Mouse (Mus musculus): ENCODE measurements around the gene Phgdh. TPM values are rescaled to one million over a fixed set of nuclear protein-coding genes. Genes with fewer than 3 reads are reported as not detected.
A peak's percentile ranks its signal among the peaks of the same experiment; 100 is the strongest.

Phgdh gene
- polyA plus RNA-seq, 1 experiment = 849 TPM

- Histone ChIP-seq H3ac (ENCODE audit: control insufficient read depth, insufficient read length) (peak overlapping the region; percentile 45), H3K36me3 (ENCODE audit: control insufficient read depth, insufficient read depth) (peaks cover 11% of the 10 kb centered on the region), H3K4me3 (peak overlapping the region; percentile 100), H3K4me2 (ENCODE audit: low read depth) (peak overlapping the region; percentile 88), H3K27me3 (ENCODE audit: control insufficient read depth, insufficient read depth, insufficient read length) (no peaks in the 10 kb centered on the region), H3K79me2 (ENCODE audit: control insufficient read depth, insufficient read depth) (peaks cover 47% of the 10 kb centered on the region)
- TF ChIP-seq MYOD1 (IDR thresholded peaks at IDR 0.05; ENCODE audit: control insufficient read depth in 1 of 3, insufficient read length in 2 of 3, low read depth in 2 of 3) = peak in 2 of 3 experiments; percentile 7 to 24
- TF ChIP-seq CEBPB (IDR thresholded peaks at IDR 0.05; ENCODE audit: insufficient read depth, poor library complexity, severe bottlenecking) = 0 out of 2 replicates have a peak, but pooled peaks have one; percentile 24
- TF ChIP-seq POLR2AphosphoS2 (IDR thresholded peaks at IDR 0.05; ENCODE audit: insufficient read length, low read depth) = no peak
- peak; percentile 35 for TF ChIP-seq POLR2A (IDR thresholded peaks at IDR 0.05; ENCODE audit: insufficient read length, low read depth)
- TF ChIP-seq MYOG (IDR thresholded peaks at IDR 0.05; ENCODE audit: control insufficient read depth in 1 of 3, insufficient read depth in 1 of 3, insufficient read length in 2 of 3, low read depth in 2 of 3) = peak in 1 of 3 experiments; percentile 71
- TF ChIP-seq TCF3 (IDR thresholded peaks at IDR 0.05; ENCODE audit: insufficient read length, low read depth) = no peak
These were observed 589 bp downstream of the Phgdh start for GRCm38 (mm10) chr3:98339097-98339705.

- peaks cover 53% of the 10 kb centered on the region for H3K79me2 ChIP-seq (ENCODE audit: control insufficient read depth, insufficient read depth)
- peak overlapping the region; percentile 45 for H3ac ChIP-seq (ENCODE audit: control insufficient read depth, insufficient read length)
- H3K4me3 ChIP-seq = peak overlapping the region; percentile 100
- TF ChIP-seq MAX (IDR thresholded peaks at IDR 0.05; ENCODE audit: low read depth) (peak; percentile 90), POLR2AphosphoS2 (IDR thresholded peaks at IDR 0.05; ENCODE audit: insufficient read length, low read depth) (peak; percentile 37), MYOG (IDR thresholded peaks at IDR 0.05; ENCODE audit: control insufficient read depth in 1 of 3, insufficient read depth in 1 of 3, insufficient read length in 2 of 3, low read depth in 2 of 3) (peak in 1 of 3 experiments; percentile 75), MYOD1 (IDR thresholded peaks at IDR 0.05; ENCODE audit: control insufficient read depth in 1 of 3, insufficient read length in 2 of 3, low read depth in 2 of 3) (no peak), CEBPB (IDR thresholded peaks at IDR 0.05; ENCODE audit: insufficient read depth, poor library complexity, severe bottlenecking) (no peak), POLR2A (IDR thresholded peaks at IDR 0.05; ENCODE audit: insufficient read length, low read depth) (peak; percentile 30)
- H3K36me3 ChIP-seq (ENCODE audit: control insufficient read depth, insufficient read depth) = peaks cover 17% of the 10 kb centered on the region
- H3K27me3 ChIP-seq (ENCODE audit: control insufficient read depth, insufficient read depth, insufficient read length) = no peaks in the 10 kb centered on the region
- H3K4me2 ChIP-seq (ENCODE audit: low read depth) = peak overlapping the region; percentile 88
These were observed 1.2 kb downstream of the Phgdh start for GRCm38 (mm10) chr3:98338584-98339041.

GRCm38 (mm10) chr3:98336661-98337654, 2.8 kb downstream of the Phgdh start:
- Histone ChIP-seq H3ac (ENCODE audit: control insufficient read depth, insufficient read length) (no peak overlapping the region), H3K36me3 (ENCODE audit: control insufficient read depth, insufficient read depth) (peaks cover 34% of the 10 kb centered on the region), H3K79me2 (ENCODE audit: control insufficient read depth, insufficient read depth) (peaks cover 53% of the 10 kb centered on the region), H3K4me3 (peak overlapping the region; percentile 100), H3K4me2 (ENCODE audit: low read depth) (peak overlapping the region; percentile 88), H3K27me3 (ENCODE audit: control insufficient read depth, insufficient read depth, insufficient read length) (no peaks in the 10 kb centered on the region)
- TF ChIP-seq TCF12 (IDR thresholded peaks at IDR 0.05; ENCODE audit: insufficient read depth, poor library complexity, severe bottlenecking) (no peak), POLR2AphosphoS2 (IDR thresholded peaks at IDR 0.05; ENCODE audit: insufficient read length, low read depth) (no peak), MYOG (IDR thresholded peaks at IDR 0.05; ENCODE audit: control insufficient read depth in 1 of 3, insufficient read depth in 1 of 3, insufficient read length in 2 of 3, low read depth in 2 of 3) (no peak), E2F4 (IDR thresholded peaks at IDR 0.05; ENCODE audit: insufficient read depth) (no peak)

DNA sequence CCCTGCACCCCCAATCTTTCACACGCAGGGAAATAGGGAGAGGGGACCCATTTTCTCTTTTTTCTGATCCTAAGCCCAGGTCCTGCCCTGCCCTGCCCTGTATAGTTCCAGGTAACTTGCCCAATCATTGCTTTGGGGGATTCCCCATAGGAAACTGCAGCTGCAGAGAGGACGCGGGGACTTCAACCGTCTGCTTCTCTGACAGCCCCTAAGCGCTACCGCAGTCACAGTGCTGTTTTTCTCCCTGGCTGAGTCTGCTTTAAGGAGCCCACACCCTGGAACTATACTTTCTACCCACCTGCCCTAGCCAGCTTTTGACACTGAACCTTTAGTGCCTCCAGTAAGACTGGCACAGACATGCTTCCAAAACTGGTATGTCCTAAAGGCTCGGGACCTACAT, 3.9 kb downstream of the Phgdh start:
- Histone ChIP-seq H3K36me3 (ENCODE audit: control insufficient read depth, insufficient read depth) (peaks cover 44% of the 10 kb centered on the region), H3K79me2 (ENCODE audit: control insufficient read depth, insufficient read depth) (peaks cover 53% of the 10 kb centered on the region), H3K4me3 (no peak overlapping the region), H3ac (ENCODE audit: control insufficient read depth, insufficient read length) (no peak overlapping the region), H3K27me3 (ENCODE audit: control insufficient read depth, insufficient read depth, insufficient read length) (no peaks in the 10 kb centered on the region), H3K4me2 (ENCODE audit: low read depth) (peak overlapping the region; percentile 88)
- TF ChIP-seq POLR2A (IDR thresholded peaks at IDR 0.05; ENCODE audit: insufficient read length, low read depth) (no peak), E2F4 (IDR thresholded peaks at IDR 0.05; ENCODE audit: insufficient read depth) (no peak), TCF12 (IDR thresholded peaks at IDR 0.05; ENCODE audit: insufficient read depth, poor library complexity, severe bottlenecking) (no peak), SRF (IDR thresholded peaks at IDR 0.05; ENCODE audit: control insufficient read depth, insufficient read length, low read depth) (no peak), MYOG (IDR thresholded peaks at IDR 0.05; ENCODE audit: control insufficient read depth in 1 of 3, insufficient read depth in 1 of 3, insufficient read length in 2 of 3, low read depth in 2 of 3) (no peak), MAX (IDR thresholded peaks at IDR 0.05; ENCODE audit: low read depth) (no peak), USF1 (IDR thresholded peaks at IDR 0.05; ENCODE audit: low read depth) (no peak), CEBPB (IDR thresholded peaks at IDR 0.05; ENCODE audit: insufficient read depth, poor library complexity, severe bottlenecking) (no peak), REST (IDR thresholded peaks at IDR 0.05; ENCODE audit: insufficient read depth, insufficient read length) (no peak), POLR2AphosphoS2 (IDR thresholded peaks at IDR 0.05; ENCODE audit: insufficient read length, low read depth) (no peak)
